Mouse (Mus musculus): Measurements from ENCODE around the gene Tubd1. TPM values are rescaled to one million over a fixed set of nuclear protein-coding genes. Genes with fewer than 3 reads are reported as not detected.
A peak's percentile ranks its signal among the peaks of the same experiment; 100 is the strongest.

Gene Tubd1
- polyA plus RNA-seq, 1 experiment, result 1.2 TPM

GRCm38 (mm10) chr11:86588583-86589298 lies 44.0 kb downstream of the Tubd1 start:
- TF ChIP-seq CTCF (IDR thresholded peaks at IDR 0.05; ENCODE audit: extremely low read depth, insufficient read length, insufficient replicate concordance, low read depth, low read length) (no peak), POLR2A (IDR thresholded peaks at IDR 0.05; ENCODE audit: low read depth, low read length) (no peak)
- Histone ChIP-seq H3K27me3 (ENCODE audit: control insufficient read depth, insufficient read depth, low read length) (no peaks in the 10 kb centered on the region), H3K4me1 (ENCODE audit: control insufficient read depth, insufficient read depth, insufficient read length, low read length) (peaks cover 8% of the 10 kb centered on the region), H3K36me3 (ENCODE audit: control insufficient read depth, insufficient read depth, low read length) (peaks cover 17% of the 10 kb centered on the region), H3K4me3 (ENCODE audit: low read depth, low read length) (no peak overlapping the region), H3K27ac (ENCODE audit: insufficient read depth, low read depth, low read length) (peak overlapping the region; percentile 45)
- 69% methylated on average over 4 of the region's 4 CpGs for WGBS

- Histone ChIP-seq H3K27ac (ENCODE audit: insufficient read depth, low read depth, low read length) (no peak overlapping the region), H3K4me3 (ENCODE audit: low read depth, low read length) (no peak overlapping the region), H3K27me3 (ENCODE audit: control insufficient read depth, insufficient read depth, low read length) (no peaks in the 10 kb centered on the region), H3K4me1 (ENCODE audit: control insufficient read depth, insufficient read depth, insufficient read length, low read length) (peaks cover 8% of the 10 kb centered on the region), H3K36me3 (ENCODE audit: control insufficient read depth, insufficient read depth, low read length) (peaks cover 7% of the 10 kb centered on the region; the same call in 1 of the 2 replicates)
- TF ChIP-seq CTCF (IDR thresholded peaks at IDR 0.05; ENCODE audit: extremely low read depth, insufficient read length, insufficient replicate concordance, low read depth, low read length), result no peak
- no peak for TF ChIP-seq POLR2A (IDR thresholded peaks at IDR 0.05; ENCODE audit: low read depth, low read length)
- 80% methylated on average over 4 of the region's 4 CpGs for WGBS
Observed at GRCm38 (mm10) chr11:86590066-86590465, 45.3 kb downstream of the Tubd1 start.

GRCm38 (mm10) chr11:86590579-86590978 lies 45.8 kb downstream of the Tubd1 start:
- 87% methylated on average over 10 of the region's 10 CpGs for WGBS
- no peak overlapping the region for H3K27ac ChIP-seq (ENCODE audit: insufficient read depth, low read depth, low read length)
- no peaks in the 10 kb centered on the region for H3K27me3 ChIP-seq (ENCODE audit: control insufficient read depth, insufficient read depth, low read length)
- H3K36me3 ChIP-seq (ENCODE audit: control insufficient read depth, insufficient read depth, low read length), result peaks cover 2% of the 10 kb centered on the region; the same call in 1 of the 2 replicates
- H3K4me1 ChIP-seq (ENCODE audit: control insufficient read depth, insufficient read depth, insufficient read length, low read length), result peaks cover 8% of the 10 kb centered on the region
- H3K4me3 ChIP-seq (ENCODE audit: low read depth, low read length), result no peak overlapping the region
- TF ChIP-seq CTCF (IDR thresholded peaks at IDR 0.05; ENCODE audit: extremely low read depth, insufficient read length, insufficient replicate concordance, low read depth, low read length), result no peak

GRCm38 (mm10) chr11:86591301-86591845 lies 46.6 kb downstream of the Tubd1 start:
- Histone ChIP-seq H3K36me3 (ENCODE audit: control insufficient read depth, insufficient read depth, low read length) (no peaks in the 10 kb centered on the region), H3K27me3 (ENCODE audit: control insufficient read depth, insufficient read depth, low read length) (no peaks in the 10 kb centered on the region), H3K4me1 (ENCODE audit: control insufficient read depth, insufficient read depth, insufficient read length, low read length) (peaks cover 14% of the 10 kb centered on the region), H3K4me3 (ENCODE audit: low read depth, low read length) (no peak overlapping the region), H3K27ac (ENCODE audit: insufficient read depth, low read depth, low read length) (peak overlapping the region; percentile 49)
- WGBS, result 53% methylated on average over 4 of the region's 4 CpGs
- TF ChIP-seq CTCF (IDR thresholded peaks at IDR 0.05; ENCODE audit: extremely low read depth, insufficient read length, insufficient replicate concordance, low read depth, low read length), result no peak

GRCm38 (mm10) chr11:86591931-86592616 lies 47.3 kb downstream of the Tubd1 start:
- H3K27ac ChIP-seq (ENCODE audit: insufficient read depth, low read depth, low read length), result peak overlapping the region; percentile 43
- WGBS, result 73% methylated on average over 2 of the region's 2 CpGs

GRCm38 (mm10) chr11:86592993-86593392 lies 48.2 kb downstream of the Tubd1 start:
- 9% methylated on average over 3 of the region's 3 CpGs for WGBS
- TF ChIP-seq CTCF (IDR thresholded peaks at IDR 0.05; ENCODE audit: extremely low read depth, insufficient read length, insufficient replicate concordance, low read depth, low read length) (no peak), POLR2A (IDR thresholded peaks at IDR 0.05; ENCODE audit: low read depth, low read length) (no peak)
- H3K36me3 ChIP-seq (ENCODE audit: control insufficient read depth, insufficient read depth, low read length), result peaks cover 3% of the 10 kb centered on the region
- peaks cover 12% of the 10 kb centered on the region for H3K4me1 ChIP-seq (ENCODE audit: control insufficient read depth, insufficient read depth, insufficient read length, low read length)
- no peak overlapping the region for H3K4me3 ChIP-seq (ENCODE audit: low read depth, low read length)
- peak overlapping the region; percentile 75 for H3K27ac ChIP-seq (ENCODE audit: insufficient read depth, low read depth, low read length)
- no peaks in the 10 kb centered on the region for H3K27me3 ChIP-seq (ENCODE audit: control insufficient read depth, insufficient read depth, low read length)

More at GRCm38 (mm10) chr11:86591931-86592616, 47.3 kb downstream of the Tubd1 start:
- Histone ChIP-seq H3K4me3 (ENCODE audit: low read depth, low read length) (no peak overlapping the region), H3K4me1 (ENCODE audit: control insufficient read depth, insufficient read depth, insufficient read length, low read length) (peaks cover 14% of the 10 kb centered on the region), H3K27me3 (ENCODE audit: control insufficient read depth, insufficient read depth, low read length) (no peaks in the 10 kb centered on the region), H3K36me3 (ENCODE audit: control insufficient read depth, insufficient read depth, low read length) (peaks cover 2% of the 10 kb centered on the region)
- TF ChIP-seq CTCF (IDR thresholded peaks at IDR 0.05; ENCODE audit: extremely low read depth, insufficient read length, insufficient replicate concordance, low read depth, low read length) (no peak), POLR2A (IDR thresholded peaks at IDR 0.05; ENCODE audit: low read depth, low read length) (no peak)

- H3K27ac ChIP-seq (ENCODE audit: insufficient read depth, low read depth, low read length), result peak overlapping the region; percentile 75
- H3K4me1 ChIP-seq (ENCODE audit: control insufficient read depth, insufficient read depth, insufficient read length, low read length), result peaks cover 9% of the 10 kb centered on the region; the same call in 1 of the 2 replicates
- WGBS, result 63% methylated on average over 5 of the region's 5 CpGs
- no peaks in the 10 kb centered on the region for H3K27me3 ChIP-seq (ENCODE audit: control insufficient read depth, insufficient read depth, low read length)
- TF ChIP-seq CTCF (IDR thresholded peaks at IDR 0.05; ENCODE audit: extremely low read depth, insufficient read length, insufficient replicate concordance, low read depth, low read length), result no peak
- TF ChIP-seq POLR2A (IDR thresholded peaks at IDR 0.05; ENCODE audit: low read depth, low read length), result no peak
- peaks cover 6% of the 10 kb centered on the region for H3K36me3 ChIP-seq (ENCODE audit: control insufficient read depth, insufficient read depth, low read length)
- no peak overlapping the region for H3K4me3 ChIP-seq (ENCODE audit: low read depth, low read length)
Observed at GRCm38 (mm10) chr11:86593443-86593842, 48.7 kb downstream of the Tubd1 start.
